Mouse (Mus musculus): Measurements from ENCODE around the gene Gm7544. TPM values are rescaled to one million over a fixed set of nuclear protein-coding genes. Genes with fewer than 3 reads are reported as not detected.
A peak's percentile ranks its signal among the peaks of the same experiment; 100 is the strongest.
"Not testable (repeated sequence)": the region's sequence is repeated elsewhere in the genome, so short reads cannot be mapped to it uniquely, and the experiment has no call there.

The Gm7544 gene
- total RNA-seq (2021) = not detected

DNA sequence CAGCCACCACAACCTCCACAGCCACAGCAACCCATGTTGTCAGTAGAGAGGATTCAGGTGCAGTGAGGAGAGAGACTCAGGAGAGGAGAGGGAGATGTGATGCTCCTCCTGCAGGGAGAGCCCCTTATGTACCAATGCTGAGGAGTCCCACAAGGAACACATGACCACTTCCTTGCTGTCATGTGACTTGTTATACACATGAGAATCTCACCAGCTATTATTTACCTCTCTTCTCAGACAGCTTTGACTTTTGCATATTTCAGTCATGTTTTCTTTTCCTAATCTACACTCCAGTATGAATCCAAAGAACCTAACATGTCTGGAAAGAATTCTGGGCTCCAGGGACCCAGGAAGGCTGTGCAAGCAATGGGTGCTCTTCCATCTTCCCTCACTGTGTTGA is at the start of gene Gm7544:
Gene Gm7544 (minus strand): TSS at position 101 of the 400 bp plus-strand sequence.
- DNase-seq (ENCODE audit: low spot score); intact Hi-C loops (cut with DNase I): not testable (repeated sequence)

DNA sequence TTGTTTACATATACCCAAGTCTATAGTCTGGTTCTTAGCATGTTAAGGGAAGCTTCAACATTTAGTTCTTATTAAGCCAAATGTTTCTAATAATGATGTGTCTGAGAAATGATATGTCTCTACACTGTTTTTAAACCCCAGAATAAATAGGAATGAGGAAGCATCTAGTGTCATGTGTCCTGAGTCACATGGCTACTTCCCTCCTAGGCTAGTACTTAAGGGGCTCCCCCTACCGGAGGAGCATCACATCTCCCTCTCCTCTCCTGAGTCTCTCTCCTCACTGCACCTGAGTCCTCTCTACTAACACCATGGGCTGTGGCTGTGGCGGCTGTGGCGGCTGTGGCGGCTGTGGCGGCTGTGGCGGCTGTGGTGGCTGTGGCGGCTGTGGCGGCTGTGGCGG is 44.5 kb upstream of the Gm7544 start, which contains the start of gene Gm47959:
Gene Gm47959 (plus strand): TSS at position 243 of the 400 bp plus-strand sequence.
- intact Hi-C loops (cut with DNase I); DNase-seq (ENCODE audit: low spot score): not testable (repeated sequence)

DNA sequence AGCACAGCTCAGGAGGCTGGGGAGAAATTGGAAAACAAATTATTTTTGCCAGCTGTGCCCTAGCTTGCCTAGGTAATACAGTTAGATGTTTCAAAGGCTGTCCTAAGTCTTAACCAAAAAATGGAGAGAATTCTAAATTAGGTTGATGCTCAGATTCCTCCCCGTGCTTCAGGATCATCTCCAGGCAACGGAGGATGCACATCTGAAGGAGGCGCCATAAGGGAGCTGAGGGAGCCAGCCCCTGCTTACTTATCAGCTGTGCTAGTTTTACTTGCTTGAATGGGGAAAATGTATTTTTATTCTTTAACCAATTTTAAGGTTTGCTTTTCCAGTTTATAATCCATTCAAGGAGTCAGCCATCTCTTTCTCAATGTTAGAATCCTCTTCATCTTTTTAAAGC is 38.1 kb upstream of the Gm7544 start:
- intact Hi-C loops (cut with DNase I) = no loop called here
- no peak for DNase-seq (ENCODE audit: low spot score)

DNA sequence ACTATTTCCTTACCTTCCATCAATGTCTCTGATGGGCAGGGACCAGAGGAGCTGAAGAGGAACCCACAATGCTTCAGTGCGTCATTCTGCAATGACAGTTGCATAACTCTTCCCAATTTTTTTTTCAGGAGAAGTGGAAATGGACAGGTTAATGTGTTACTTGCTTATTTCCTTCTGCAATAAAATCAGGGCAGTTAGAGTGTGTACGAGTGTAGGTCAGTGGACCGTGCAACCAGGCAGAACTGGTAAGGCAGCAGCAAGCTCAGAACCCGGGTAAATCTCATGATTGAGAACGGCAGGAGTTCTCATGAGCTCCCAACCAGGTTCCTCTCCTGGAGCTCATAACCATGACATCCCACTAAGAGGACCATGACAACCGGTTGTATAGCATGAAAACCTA is 36.3 kb upstream of the Gm7544 start:
- no peak for DNase-seq (ENCODE audit: low spot score)
- intact Hi-C loops (cut with DNase I) = no loop called here

DNA sequence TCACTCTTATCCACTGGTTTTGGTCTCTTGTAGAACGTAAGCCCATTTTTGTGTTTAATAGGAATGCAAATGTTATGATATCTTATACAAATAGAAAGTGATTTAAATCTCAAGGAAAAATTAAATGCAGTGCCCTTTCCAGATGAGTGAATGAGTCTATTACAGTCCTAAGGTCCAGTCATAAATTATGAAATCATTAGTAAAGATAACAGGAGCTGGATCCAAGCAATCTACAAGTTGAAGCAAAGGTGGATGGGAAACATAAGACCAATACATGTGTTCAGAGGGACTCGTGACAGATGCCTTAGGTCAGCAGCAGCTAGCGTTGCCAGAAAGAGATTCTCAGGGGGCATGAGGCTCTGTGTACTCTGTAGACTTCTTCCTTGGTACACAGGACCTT is 35.8 kb upstream of the Gm7544 start:
- intact Hi-C loops (cut with DNase I) = no loop called here
- DNase-seq (ENCODE audit: low spot score) = no peak

DNA sequence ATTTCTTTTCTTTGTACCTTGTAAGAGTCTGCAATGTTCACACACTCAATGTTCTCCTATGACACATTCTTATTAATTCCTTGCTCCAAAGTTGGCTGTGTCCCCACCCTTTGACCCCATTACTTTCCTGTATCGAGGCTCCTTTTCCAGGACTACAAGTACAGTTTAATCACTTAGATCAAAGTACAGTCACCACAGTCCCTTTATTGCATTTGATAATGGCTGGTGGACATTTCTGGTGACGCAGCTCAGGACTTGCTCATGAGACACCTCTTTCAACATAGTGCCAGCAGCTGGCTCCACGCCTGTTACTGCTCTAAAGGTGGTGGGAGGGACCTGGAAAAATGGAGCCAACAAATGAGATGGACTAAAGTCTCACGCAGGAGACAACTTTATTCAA is 35.2 kb upstream of the Gm7544 start:
- DNase-seq (ENCODE audit: low spot score) = no peak
- intact Hi-C loops (cut with DNase I) = no loop called here

DNA sequence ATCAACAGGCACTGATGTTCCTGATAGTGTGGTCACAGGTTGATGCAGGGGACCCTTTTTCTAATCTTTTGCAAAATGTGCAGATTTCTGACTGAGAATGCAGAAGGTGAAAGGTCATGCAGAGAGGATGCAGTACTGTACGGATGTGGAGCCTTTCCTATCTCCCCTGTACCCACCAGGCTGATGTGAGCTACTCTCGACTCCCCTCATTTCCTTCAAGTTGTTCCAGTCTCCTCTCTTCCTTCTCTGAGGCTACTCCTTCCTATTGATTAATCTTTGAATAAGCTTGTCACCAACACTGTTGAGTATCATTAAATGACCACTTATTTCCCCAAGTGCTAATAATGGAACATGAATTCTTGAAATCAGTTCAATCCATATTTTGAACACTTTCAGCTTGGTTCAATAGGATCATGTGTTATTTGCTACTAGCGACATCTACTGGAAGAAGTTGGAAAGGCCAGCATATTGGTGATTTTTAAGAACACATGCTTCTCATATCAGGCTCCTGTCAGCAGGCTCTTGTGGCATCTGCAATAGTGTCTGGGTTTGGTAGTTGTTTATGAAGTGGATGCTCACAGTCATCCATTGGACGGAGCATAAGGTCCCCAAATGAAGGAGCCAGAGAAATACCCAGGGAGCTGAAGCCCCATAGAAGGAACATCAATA is 31.9 kb upstream of the Gm7544 start:
- no peak for DNase-seq (ENCODE audit: low spot score)
- intact Hi-C loops (cut with DNase I) = loop anchor here (1.0 to 10.0 kb wide), 3 partner anchors 149 to 433 kb away; partner anchors contain the start of gene Agfg1

DNA sequence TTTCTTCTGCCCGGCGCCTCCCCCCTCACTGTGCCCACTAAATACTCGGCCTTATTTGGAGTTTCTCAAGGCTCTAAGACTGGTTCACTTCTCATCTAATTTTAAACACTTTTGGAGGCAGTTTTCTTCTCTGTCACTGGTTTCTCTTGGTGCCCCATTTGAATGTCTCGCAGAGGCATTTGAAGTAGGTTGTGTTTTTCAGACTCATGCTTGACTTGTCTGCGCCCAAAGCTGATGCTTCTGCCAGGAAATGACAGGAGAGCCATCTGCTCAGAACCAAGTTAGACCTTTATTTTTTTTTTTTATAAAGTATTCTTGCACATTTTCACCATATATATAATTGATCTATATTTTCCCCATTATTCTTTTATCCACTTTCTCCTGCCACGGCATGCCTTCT is 30.9 kb upstream of the Gm7544 start:
- intact Hi-C loops (cut with DNase I) = loop anchor here (1.0 to 10.0 kb wide), 3 partner anchors 148 to 432 kb away; partner anchors contain the start of gene Agfg1
- DNase-seq (ENCODE audit: low spot score) = no peak

DNA sequence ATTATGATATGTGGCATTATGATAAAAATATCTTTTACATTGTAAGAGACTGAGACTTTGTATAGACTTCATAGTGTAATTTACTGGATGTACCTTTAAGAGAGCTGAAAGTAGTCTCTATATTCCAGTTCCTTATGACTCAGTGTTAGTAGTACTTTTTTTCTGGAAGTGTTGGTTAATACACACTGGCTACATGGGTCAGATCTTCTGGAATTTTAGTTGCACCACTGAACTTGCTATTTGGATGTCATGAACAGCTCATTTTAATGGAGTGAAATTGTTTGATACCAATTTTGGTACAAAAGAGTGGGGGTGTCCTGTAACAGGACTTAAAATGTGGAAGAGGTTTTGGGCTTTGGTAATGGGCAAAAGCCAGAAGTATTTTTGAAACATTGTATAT is 22.0 kb upstream of the Gm7544 start:
- no peak for DNase-seq (ENCODE audit: low spot score)
- intact Hi-C loops (cut with DNase I) = no loop called here

DNA sequence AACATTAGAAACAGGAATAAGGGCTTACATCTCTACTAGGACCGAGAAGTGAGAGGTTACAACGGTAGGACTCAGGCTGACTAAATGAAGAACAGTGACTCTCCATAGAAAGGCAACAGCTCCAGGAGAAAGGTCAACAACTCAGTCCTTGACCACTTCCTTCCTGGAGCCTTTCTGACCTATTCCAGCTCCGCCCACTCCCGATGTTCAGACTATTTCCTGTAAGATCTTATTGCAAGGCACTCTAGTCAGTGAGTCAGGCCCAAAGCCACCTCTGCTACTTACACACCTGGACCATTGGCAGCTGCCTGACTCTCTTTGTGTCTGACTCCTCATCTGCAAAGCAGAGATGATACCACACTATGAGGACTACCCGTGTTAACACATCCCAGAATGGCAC is 19.9 kb upstream of the Gm7544 start:
- no peak for DNase-seq (ENCODE audit: low spot score)
- intact Hi-C loops (cut with DNase I) = no loop called here

DNA sequence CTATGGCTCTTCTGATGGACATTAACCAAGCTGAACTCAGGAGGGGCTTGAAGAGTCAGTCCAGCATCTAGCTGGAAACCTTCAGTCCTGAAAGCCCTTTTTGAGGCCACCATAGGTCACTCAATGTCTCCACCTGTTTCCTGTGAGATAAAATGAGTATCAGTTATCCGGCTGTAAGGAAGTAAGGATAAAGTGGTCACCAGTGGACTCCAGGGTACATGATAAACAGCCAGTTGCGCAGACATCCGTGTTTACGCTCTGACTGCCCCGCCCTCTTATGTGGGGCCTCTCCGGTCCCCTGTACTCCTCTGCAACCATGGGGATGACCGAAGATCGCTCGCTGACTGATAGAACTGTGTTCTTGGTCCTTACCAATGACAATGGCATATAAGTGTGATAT is 18.5 kb upstream of the Gm7544 start:
- intact Hi-C loops (cut with DNase I) = no loop called here
- DNase-seq (ENCODE audit: low spot score) = no peak

DNA sequence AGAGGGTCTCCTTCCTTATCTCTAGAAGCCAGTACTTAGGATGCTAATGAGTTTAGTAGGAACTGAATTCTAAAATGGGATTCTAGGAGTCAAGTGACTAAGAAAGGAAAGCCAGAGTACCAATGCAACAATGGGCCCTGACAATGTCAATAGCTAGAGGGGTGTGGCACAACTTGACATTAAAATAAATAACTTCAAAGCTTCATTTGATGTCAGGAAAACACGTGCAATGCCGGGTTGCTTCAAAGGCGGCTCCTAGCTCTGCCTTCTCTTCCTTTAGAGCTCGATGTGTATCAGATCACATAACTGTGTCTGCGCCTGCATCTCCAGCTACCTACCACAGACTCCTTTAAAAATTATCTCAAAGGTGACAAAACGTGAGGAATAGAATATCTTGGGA is 18.1 kb upstream of the Gm7544 start:
- intact Hi-C loops (cut with DNase I) = no loop called here
- no peak for DNase-seq (ENCODE audit: low spot score)

DNA sequence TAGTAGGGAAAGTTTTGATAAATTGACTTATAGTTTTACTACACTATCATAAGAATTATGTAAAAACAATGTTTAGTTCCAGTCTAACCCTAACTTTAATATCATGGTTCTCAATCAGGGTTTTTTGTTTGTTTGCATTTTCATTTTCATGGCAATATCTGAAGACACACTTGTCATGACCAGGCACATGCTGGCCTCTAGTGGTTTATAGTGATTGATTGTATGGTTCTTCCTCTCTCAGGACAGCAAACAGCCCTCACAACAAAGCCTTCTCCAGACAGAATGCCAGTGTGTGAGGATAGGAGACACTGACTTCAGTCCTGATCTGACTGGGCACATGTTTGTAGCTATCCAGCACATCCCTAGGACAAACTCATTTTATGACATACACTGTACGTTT is 17.4 kb upstream of the Gm7544 start:
- intact Hi-C loops (cut with DNase I) = no loop called here
- DNase-seq (ENCODE audit: low spot score) = no peak

DNA sequence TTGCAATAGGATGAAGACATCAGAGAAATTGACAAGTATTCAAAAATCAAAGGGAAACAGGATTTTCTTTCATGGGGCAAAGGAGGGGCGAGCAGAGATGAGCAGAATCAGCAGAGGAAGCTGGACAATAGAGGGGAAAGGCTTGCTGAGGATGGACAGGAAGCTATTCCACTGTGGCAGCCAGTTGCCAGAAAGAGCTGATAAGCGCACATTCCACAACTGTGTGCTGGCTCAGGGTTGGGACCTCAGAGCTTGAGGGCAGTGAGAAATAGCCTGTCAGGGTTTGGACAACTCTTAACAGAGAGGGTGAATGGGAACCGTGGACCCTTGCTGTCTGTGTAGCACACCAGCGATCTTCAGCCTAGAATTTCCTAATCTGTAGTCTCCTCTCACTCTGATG is 16.2 kb upstream of the Gm7544 start:
- peak; percentile 4 for DNase-seq (ENCODE audit: low spot score)
- intact Hi-C loops (cut with DNase I) = no loop called here

DNA sequence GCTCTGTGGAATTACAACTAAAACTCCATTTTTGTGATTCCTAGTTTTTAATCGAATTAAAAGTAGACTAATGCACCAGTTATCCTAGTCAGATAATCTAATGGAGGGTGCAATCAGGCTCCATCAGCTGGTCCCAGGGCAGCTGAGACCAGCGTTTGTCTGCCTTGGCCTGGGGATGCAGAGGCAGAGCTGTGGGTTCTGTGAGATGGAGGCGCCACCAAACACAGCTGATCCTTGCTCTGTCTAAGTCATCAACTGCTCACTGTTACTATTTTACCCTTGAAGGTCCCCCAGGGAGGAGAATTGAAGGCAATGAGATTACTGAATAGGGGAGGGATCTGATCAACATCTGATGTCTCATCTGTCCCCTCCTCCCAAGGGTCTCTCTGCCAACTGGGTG is 10.6 kb upstream of the Gm7544 start:
- intact Hi-C loops (cut with DNase I) = no loop called here
- no peak for DNase-seq (ENCODE audit: low spot score)

DNA sequence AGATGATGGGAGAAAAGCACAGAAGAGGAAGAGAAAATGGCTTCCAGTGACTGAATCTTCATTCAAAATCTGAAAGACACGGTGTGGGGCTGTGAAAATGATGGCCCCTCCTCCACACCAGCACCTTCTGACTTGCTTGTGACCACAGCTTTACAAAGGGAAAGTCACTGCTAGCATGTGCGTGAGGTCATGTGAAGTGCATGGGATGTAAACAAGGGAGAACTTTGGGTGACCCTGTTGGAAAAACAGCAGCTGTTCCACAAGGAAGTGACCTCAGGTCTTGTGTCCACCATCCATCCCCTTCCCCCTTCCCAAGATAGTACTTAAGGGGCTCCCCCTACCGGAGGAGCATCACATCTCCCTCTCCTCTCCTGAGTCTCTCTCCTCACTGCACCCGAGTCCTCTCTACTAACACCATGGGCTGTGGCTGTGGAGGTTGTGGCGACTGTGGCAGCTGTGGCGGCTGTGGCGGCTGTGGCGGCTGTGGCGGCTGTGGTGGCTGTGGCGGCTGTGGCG is 4.1 kb upstream of the Gm7544 start, which contains the start of gene Gm47955:
Gene Gm47955 (plus strand): TSS at position 417 of the 516 bp plus-strand sequence.
- intact Hi-C loops (cut with DNase I) = no loop called here
- no peak for DNase-seq (ENCODE audit: low spot score)

DNA sequence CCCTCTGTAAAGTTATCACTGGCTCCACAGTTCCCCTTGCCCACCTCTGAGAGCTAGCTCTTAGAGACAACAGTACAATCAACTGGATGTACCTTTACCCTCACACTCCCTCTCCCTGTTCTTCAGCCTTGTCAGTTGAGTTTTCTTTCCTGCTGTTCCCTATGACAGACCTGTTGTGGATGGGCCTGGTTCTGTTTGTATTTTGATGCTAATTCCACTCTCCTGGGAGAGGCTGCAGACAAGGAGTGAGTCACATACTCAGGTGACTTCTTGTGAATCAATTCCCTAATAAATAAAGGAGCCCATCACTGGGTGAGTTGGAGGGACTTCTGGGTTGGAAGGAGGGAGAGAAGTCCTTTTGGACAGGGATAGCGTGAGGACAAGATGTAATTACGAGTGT is 7.2 kb downstream of the Gm7544 start:
- intact Hi-C loops (cut with DNase I) = no loop called here
- DNase-seq (ENCODE audit: low spot score) = no peak

DNA sequence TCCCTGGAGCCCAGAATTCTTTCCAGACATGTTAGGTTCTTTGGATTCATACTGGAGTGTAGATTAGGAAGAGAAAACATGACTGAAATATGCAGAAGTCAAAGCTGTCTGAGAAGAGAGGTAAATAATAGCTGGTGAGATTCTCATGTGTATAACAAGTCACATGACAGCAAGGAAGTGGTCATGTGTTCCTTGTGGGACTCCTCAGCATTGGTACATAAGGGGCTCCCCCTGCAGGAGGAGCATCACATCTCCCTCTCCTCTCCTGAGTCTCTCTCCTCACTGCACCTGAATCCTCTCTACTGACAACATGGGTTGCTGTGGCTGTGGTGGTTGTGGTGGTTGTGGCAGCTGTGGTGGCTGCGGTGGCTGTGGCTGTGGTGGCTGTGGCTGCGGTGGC is 9.8 kb downstream of the Gm7544 start:
- not testable (repeated sequence) for DNase-seq (ENCODE audit: low spot score)

DNA sequence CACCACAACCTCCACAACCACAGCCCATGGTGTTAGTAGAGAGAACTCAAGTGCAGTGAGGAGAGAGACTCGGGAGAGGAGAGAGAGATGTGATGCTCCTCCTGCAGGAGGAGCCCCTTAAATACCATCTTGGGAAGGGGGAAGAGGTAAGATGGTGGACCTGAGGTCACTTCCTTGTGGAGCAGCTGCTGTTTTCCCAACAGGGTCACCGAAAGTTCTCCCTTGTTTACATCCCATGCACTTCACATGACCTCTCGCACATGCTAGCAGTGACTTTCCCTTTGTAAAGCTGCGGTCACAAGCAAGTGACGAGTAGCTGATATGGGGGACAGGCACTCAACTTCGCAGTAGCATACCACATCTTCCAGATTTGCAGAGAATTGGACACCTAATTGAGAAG is 12.5 kb downstream of the Gm7544 start, which contains the start of gene A030003K21Rik:
Gene A030003K21Rik (minus strand): TSS at position 94 of the 400 bp plus-strand sequence.
- intact Hi-C loops (cut with DNase I); DNase-seq (ENCODE audit: low spot score): not testable (repeated sequence)

More for the DNA sequence above, 9.8 kb downstream of the Gm7544 start:
- intact Hi-C loops (cut with DNase I) = not testable (repeated sequence)

DNA sequence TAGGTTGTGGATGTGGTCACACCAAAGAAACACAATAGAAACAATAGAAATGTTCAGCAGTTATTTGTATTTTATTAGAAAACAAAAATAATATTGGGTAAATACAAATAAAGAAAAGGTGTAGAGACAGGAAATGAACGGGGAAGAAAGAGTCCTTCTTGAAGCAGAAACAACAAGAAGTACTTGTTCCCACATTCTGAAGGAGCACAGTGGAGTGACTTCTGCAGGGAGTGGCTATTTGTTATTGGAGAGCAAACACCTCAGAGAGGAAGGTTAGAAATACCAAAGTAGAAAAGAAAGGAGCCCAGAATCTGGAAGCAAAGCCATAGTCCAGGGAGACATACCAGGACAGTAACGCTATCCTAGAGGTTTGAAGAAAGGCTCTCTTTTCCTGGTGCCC is 13.3 kb downstream of the Gm7544 start:
- intact Hi-C loops (cut with DNase I); DNase-seq (ENCODE audit: low spot score): not testable (repeated sequence)

DNA sequence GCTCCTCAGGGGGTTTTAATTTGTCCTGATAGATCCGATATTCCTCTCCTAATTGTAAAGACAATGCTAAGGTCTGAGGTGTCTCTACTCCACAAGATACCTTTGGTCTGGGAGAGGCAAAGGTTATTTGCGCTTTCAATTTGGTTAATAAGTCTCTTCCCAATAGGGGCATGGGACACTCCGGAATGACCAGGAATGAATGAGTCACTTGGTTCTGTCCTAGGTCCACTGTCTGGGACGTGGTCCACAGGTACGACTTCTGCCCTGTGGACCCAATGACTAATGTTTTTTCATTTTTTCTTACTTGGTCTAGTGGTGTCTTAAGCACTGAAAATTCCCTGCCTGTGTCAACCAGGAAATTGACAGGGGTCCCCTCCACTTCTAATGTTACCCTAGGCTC is 17.1 kb downstream of the Gm7544 start:
- intact Hi-C loops (cut with DNase I) = no loop called here
- DNase-seq (ENCODE audit: low spot score) = no peak

DNA sequence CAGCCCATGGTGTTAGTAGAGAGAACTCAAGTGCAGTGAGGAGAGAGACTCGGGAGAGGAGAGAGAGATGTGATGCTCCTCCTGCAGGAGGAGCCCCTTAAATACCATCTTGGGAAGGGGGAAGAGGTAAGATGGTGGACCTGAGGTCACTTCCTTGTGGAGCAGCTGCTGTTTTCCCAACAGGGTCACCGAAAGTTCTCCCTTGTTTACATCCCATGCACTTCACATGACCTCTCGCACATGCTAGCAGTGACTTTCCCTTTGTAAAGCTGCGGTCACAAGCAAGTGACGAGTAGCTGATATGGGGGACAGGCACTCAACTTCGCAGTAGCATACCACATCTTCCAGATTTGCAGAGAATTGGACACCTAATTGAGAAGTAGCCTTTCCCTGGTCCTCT is 24.5 kb downstream of the Gm7544 start, which contains the start of gene Gm6217:
Gene Gm6217 (minus strand): TSS at position 74 of the 400 bp plus-strand sequence.
- intact Hi-C loops (cut with DNase I); DNase-seq (ENCODE audit: low spot score): not testable (repeated sequence)
